Mouse (Mus musculus) MEL (cell line): ENCODE results near the gene Chpt1.

Experiments used
- EP300 ChIP-seq, 2 experiments: IDR thresholded peaks; 2 replicates each; pipeline ENCODE4 v1.6.1; 2011; ENCODE audit warnings: improper control_type of control experiment in 2 of 2, low read length in 2 of 2, low read depth in 1 of 2, mild to moderate bottlenecking in 1 of 2
- KAT2A ChIP-seq: conservative IDR thresholded peaks from 2 replicates; pipeline ENCODE4 v1.6.1; 2012; ENCODE audit warnings: low read depth, low read length, improper control_type of control experiment, inconsistent platforms
- POLR2A ChIP-seq, 2 experiments: IDR thresholded peaks; 2 replicates each; pipeline ENCODE4 v1.6.1; 2011 to 2012; ENCODE audit warnings: low read length in 2 of 2, mild to moderate bottlenecking in 2 of 2, control low read depth in 1 of 2, improper control_type of control experiment in 1 of 2, low read depth in 1 of 2, moderate library complexity in 1 of 2; ENCODE audit not compliant: control insufficient read depth in 1 of 2, insufficient read depth in 1 of 2, poor library complexity in 1 of 2
- UBTF ChIP-seq: IDR thresholded peaks from 2 replicates; pipeline ENCODE4 v1.6.1; 2012; ENCODE audit warnings: low read depth, mild to moderate bottlenecking, inconsistent platforms, low read length, improper control_type of control experiment, moderate library complexity, borderline replicate concordance; ENCODE audit not compliant: insufficient read depth

GRCm38 (mm10) chr10:88510503-88511271 lies 6.8 kb upstream of the Chpt1 start:
- TF ChIP-seq POLR2A (IDR thresholded peaks at IDR 0.05; ENCODE audit: control insufficient read depth in 1 of 2, insufficient read depth in 1 of 2, low read depth in 1 of 2, low read length in 2 of 2, poor library complexity in 1 of 2) (no peak), UBTF (no peak), KAT2A (no peak), EP300 (IDR thresholded peaks at IDR 0.05; ENCODE audit: low read depth in 1 of 2, low read length in 2 of 2) (no peak)
